Comparison of ENCODE assay signal across 10 mouse cellular contexts in the genomic region with DNA sequence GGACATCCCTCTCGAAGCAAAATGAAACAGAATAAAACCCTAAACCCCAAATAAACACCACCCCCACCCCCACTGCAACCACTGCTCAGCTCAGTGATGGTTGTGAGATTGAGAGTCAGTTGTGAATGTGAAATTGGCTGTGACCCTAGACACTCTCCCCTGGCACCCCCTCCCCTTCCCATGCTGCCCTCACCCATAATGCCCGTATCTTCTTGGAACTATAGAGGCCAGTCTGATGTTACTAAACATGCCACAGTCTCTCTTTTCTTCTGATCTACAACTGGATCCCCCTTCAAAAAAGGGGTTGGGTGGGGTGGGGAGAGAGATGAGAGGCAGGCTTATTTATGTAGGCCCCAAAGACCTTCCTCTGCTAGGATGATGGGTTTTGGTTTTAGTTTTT.
DNase-seq lines count a peak whose midpoint lies in the region; ATAC-seq and TF ChIP-seq lines count a peak whose summit lies in the region.
"Had no signal": no experiment of that assay in that cellular context is flagged by ENCODE, and none has a peak within 500 bp of the region (broad histone marks: within the 10 kb centered on the region; RNA-seq: fewer than 3 reads in every experiment).

No protein-coding gene starts in this region.

- peak overlapping the region; percentile 10; the same call in 1 of the 2 replicates for H3K4me2 ChIP-seq in heart, embryonic 11.5 days
- H3K4me2 ChIP-seq in hindbrain, embryonic 13.5 days = peak overlapping the region; percentile 93
- no peak overlapping the region for H3K4me2 ChIP-seq in liver, postnatal 0 days (ENCODE audit: low read depth, low read length)

- no peak for DNase-seq in heart, postnatal 10 days
- DNase-seq in embryonic facial prominence, embryonic 10.5 days (ENCODE audit: low spot score) = no peak
- no peak for DNase-seq in liver, postnatal 0 days
- DNase-seq in cerebellum, postnatal 36 days = no peak
- DNase-seq in adrenal gland, adult 2 months = no peak
- no peak for DNase-seq in urinary bladder, postnatal 36 days (ENCODE audit: low spot score in 2 of 2)
- DNase-seq: cerebellum, adult 11 months; heart, adult 18-20 months had no signal

- no peaks in the 10 kb centered on the region for H3K27me3 ChIP-seq in heart, embryonic 11.5 days (ENCODE audit: control insufficient read depth, insufficient read depth, low read length)
- no peaks in the 10 kb centered on the region for H3K27me3 ChIP-seq in embryonic facial prominence, embryonic 10.5 days (replicated peaks; ENCODE audit: low read depth, poor library complexity, severe bottlenecking)
- H3K27me3 ChIP-seq in hindbrain, embryonic 13.5 days = peaks cover 21% of the 10 kb centered on the region
- H3K27me3 ChIP-seq in liver, postnatal 0 days (ENCODE audit: insufficient read depth, low read length) = 0 out of 2 replicates have a peak, but pooled peaks cover 3% of the 10 kb centered on the region

- no peak overlapping the region for H3K4me3 ChIP-seq in heart, embryonic 11.5 days (ENCODE audit: low read depth, low read length)
- peak overlapping the region; percentile 34 for H3K4me3 ChIP-seq in embryonic facial prominence, embryonic 10.5 days
- H3K4me3 ChIP-seq in hindbrain, embryonic 13.5 days = no peak overlapping the region
- no peak overlapping the region for H3K4me3 ChIP-seq in liver, postnatal 0 days (ENCODE audit: low read depth, low read length)

- WGBS in heart, embryonic 11.5 days (ENCODE audit: insufficient replicate concordance) = 60% methylated on average over 2 of the region's 2 CpGs
- 25% methylated on average over 2 of the region's 2 CpGs for WGBS in embryonic facial prominence, embryonic 10.5 days
- WGBS in hindbrain, embryonic 13.5 days = 32% methylated on average over 2 of the region's 2 CpGs
- WGBS in liver, postnatal 0 days (ENCODE audit: insufficient replicate concordance) = 67% methylated on average over 2 of the region's 2 CpGs

- no peak overlapping the region for H3K27ac ChIP-seq in heart, embryonic 11.5 days (ENCODE audit: low read depth, low read length)
- peak overlapping the region; percentile 81 for H3K27ac ChIP-seq in embryonic facial prominence, embryonic 10.5 days (replicated peaks)
- peak overlapping the region; percentile 100 for H3K27ac ChIP-seq in hindbrain, embryonic 13.5 days
- H3K27ac ChIP-seq in liver, postnatal 0 days (ENCODE audit: low read depth) = no peak overlapping the region

- peaks cover 69% of the 10 kb centered on the region for H3K4me1 ChIP-seq in heart, embryonic 11.5 days (ENCODE audit: control insufficient read depth, insufficient read depth, low read length)
- peaks cover 92% of the 10 kb centered on the region for H3K4me1 ChIP-seq in embryonic facial prominence, embryonic 10.5 days
- H3K4me1 ChIP-seq in hindbrain, embryonic 13.5 days (replicated peaks) = peaks cover 75% of the 10 kb centered on the region
- H3K4me1 ChIP-seq in liver, postnatal 0 days (ENCODE audit: insufficient read depth) = peaks cover 35% of the 10 kb centered on the region

- no peaks in the 10 kb centered on the region for H3K9me3 ChIP-seq in heart, embryonic 11.5 days (replicated peaks; ENCODE audit: control insufficient read depth, low read length)
- H3K9me3 ChIP-seq in embryonic facial prominence, embryonic 10.5 days = no peaks in the 10 kb centered on the region
- H3K9me3 ChIP-seq in hindbrain, embryonic 13.5 days = no peaks in the 10 kb centered on the region
- H3K9me3 ChIP-seq in liver, postnatal 0 days (ENCODE audit: low read length) = no peaks in the 10 kb centered on the region

- no peak for ATAC-seq in heart, embryonic 11.5 days (replicated peaks; ENCODE audit: insufficient number of reproducible peaks, low FRiP score, low TSS enrichment)
- ATAC-seq in hindbrain, embryonic 13.5 days (ENCODE audit: low FRiP score) = no peak
- no peak for ATAC-seq in liver, postnatal 0 days

- no peaks in the 10 kb centered on the region for H3K36me3 ChIP-seq in heart, embryonic 11.5 days (ENCODE audit: control insufficient read depth, insufficient read depth, low read length)
- H3K36me3 ChIP-seq in embryonic facial prominence, embryonic 10.5 days (replicated peaks) = no peaks in the 10 kb centered on the region
- no peaks in the 10 kb centered on the region for H3K36me3 ChIP-seq in hindbrain, embryonic 13.5 days
- no peaks in the 10 kb centered on the region for H3K36me3 ChIP-seq in liver, postnatal 0 days (replicated peaks; ENCODE audit: insufficient read depth, low read length)

- no peak for TF ChIP-seq EP300 in liver, postnatal 0 days (IDR thresholded peaks at IDR 0.05; ENCODE audit: low read depth)

- no peak overlapping the region; the same call in 1 of the 2 replicates for H3K9ac ChIP-seq in heart, embryonic 11.5 days (ENCODE audit: low read depth, low read length)
- H3K9ac ChIP-seq in hindbrain, embryonic 13.5 days = peak overlapping the region; percentile 99
- 0 out of 2 replicates have a peak overlapping the region, but pooled peaks have one; percentile 9 for H3K9ac ChIP-seq in liver, postnatal 0 days (replicated peaks)

- TF ChIP-seq CTCF in liver, postnatal 0 days (IDR thresholded peaks at IDR 0.05; ENCODE audit: low read depth) = no peak

- intact Hi-C loops in heart, postnatal 10 days (cut with DNase I) = no loop called here

Comparison
In these comparisons a context has a peak if more than half of its experiments do, and no peak if none do; other contexts are left out.
1. H3K27ac ChIP-seq: peak in embryonic facial prominence, embryonic 10.5 days (single experiment) and hindbrain, embryonic 13.5 days (single experiment); none in heart, embryonic 11.5 days (single experiment) and liver, postnatal 0 days (single experiment).